In genomic region chr7:29452991-29453741, GRCm38 (mm10) we compare ENCODE assay signal across 8 mouse cellular contexts.
DNase-seq lines count a peak whose midpoint lies in the region; ATAC-seq lines count a peak whose summit lies in the region.

No protein-coding gene starts in this region.

- WGBS in hindbrain, embryonic 13.5 days = 8% methylated on average over 18 of the region's 18 CpGs
- WGBS in midbrain, embryonic 11.5 days = 23% methylated on average over 18 of the region's 18 CpGs
- WGBS in stomach, embryonic 14.5 days = 20% methylated on average over 18 of the region's 18 CpGs

- peak overlapping the region; percentile 25 for H3K4me2 ChIP-seq in hindbrain, embryonic 13.5 days
- H3K4me2 ChIP-seq in midbrain, embryonic 11.5 days = no peak overlapping the region; the same call in 1 of the 2 replicates
- H3K4me2 ChIP-seq in stomach, embryonic 14.5 days (replicated peaks; ENCODE audit: low read depth, low read length) = peak overlapping the region; percentile 29

- DNase-seq in NIH3T3 (ENCODE audit: low read depth) = peak; percentile 54
- peak; percentile 75 to 83 for DNase-seq in cerebellum, postnatal 10 days
- peak; percentile 53 for DNase-seq in frontal cortex, postnatal 10 days (ENCODE audit: low spot score in 2 of 2)
- DNase-seq in left cerebral cortex, postnatal 14 days (ENCODE audit: low spot score in 2 of 2) = peak; percentile 56 to 66
- DNase-seq in midbrain, embryonic 11.5 days (ENCODE audit: low spot score, missing footprints) = peak; percentile 93
- no peak for DNase-seq in urinary bladder, adult 2 months (ENCODE audit: low spot score)

- peak; percentile 74 for ATAC-seq in hindbrain, embryonic 13.5 days (ENCODE audit: low FRiP score)
- ATAC-seq in midbrain, embryonic 11.5 days (ENCODE audit: low FRiP score) = peak; percentile 65
- peak; percentile 66; the same call in 1 of the 2 replicates for ATAC-seq in stomach, embryonic 14.5 days (ENCODE audit: insufficient number of reproducible peaks, insufficient read depth, low FRiP score, low read depth)

- intact Hi-C loops in left cerebral cortex, postnatal 14 days (cut with DNase I) = no loop called here

- H3K9ac ChIP-seq in hindbrain, embryonic 13.5 days = peak overlapping the region; percentile 49
- peak overlapping the region; percentile 4; the same call in 1 of the 2 replicates for H3K9ac ChIP-seq in midbrain, embryonic 11.5 days (ENCODE audit: low read length)
- no peak overlapping the region for H3K9ac ChIP-seq in stomach, embryonic 14.5 days (replicated peaks; ENCODE audit: low read depth, low read length)

- no peaks in the 10 kb centered on the region for H3K9me3 ChIP-seq in hindbrain, embryonic 13.5 days
- H3K9me3 ChIP-seq in midbrain, embryonic 11.5 days (ENCODE audit: control insufficient read depth, low read length) = no peaks in the 10 kb centered on the region; the same call in 1 of the 2 replicates
- no peaks in the 10 kb centered on the region for H3K9me3 ChIP-seq in stomach, embryonic 14.5 days (ENCODE audit: control insufficient read depth, low read depth, low read length)

- H3K27ac ChIP-seq in hindbrain, embryonic 13.5 days = peak overlapping the region; percentile 75
- peak overlapping the region; percentile 30 for H3K27ac ChIP-seq in midbrain, embryonic 11.5 days (ENCODE audit: low read depth, low read length)
- H3K27ac ChIP-seq in stomach, embryonic 14.5 days (ENCODE audit: low read length) = peak overlapping the region; percentile 92

- H3K36me3 ChIP-seq in hindbrain, embryonic 13.5 days = no peaks in the 10 kb centered on the region
- H3K36me3 ChIP-seq in midbrain, embryonic 11.5 days (ENCODE audit: control insufficient read depth, insufficient read depth, low read length) = no peaks in the 10 kb centered on the region
- no peaks in the 10 kb centered on the region for H3K36me3 ChIP-seq in stomach, embryonic 14.5 days (ENCODE audit: control insufficient read depth, insufficient read depth, low read length)

- H3K4me3 ChIP-seq in hindbrain, embryonic 13.5 days = no peak overlapping the region
- H3K4me3 ChIP-seq in midbrain, embryonic 11.5 days (ENCODE audit: low read depth, low read length) = no peak overlapping the region
- H3K4me3 ChIP-seq in stomach, embryonic 14.5 days (ENCODE audit: low read depth, low read length) = no peak overlapping the region

- H3K4me1 ChIP-seq in hindbrain, embryonic 13.5 days (replicated peaks) = peaks cover 25% of the 10 kb centered on the region
- H3K4me1 ChIP-seq in midbrain, embryonic 11.5 days (ENCODE audit: control insufficient read depth, insufficient read depth, low read length) = peaks cover 19% of the 10 kb centered on the region
- peaks cover 23% of the 10 kb centered on the region for H3K4me1 ChIP-seq in stomach, embryonic 14.5 days (ENCODE audit: control insufficient read depth, insufficient read depth, low read length)

- peaks cover 17% of the 10 kb centered on the region; the same call in 1 of the 2 replicates for H3K27me3 ChIP-seq in hindbrain, embryonic 13.5 days
- H3K27me3 ChIP-seq in midbrain, embryonic 11.5 days (ENCODE audit: control insufficient read depth, insufficient read depth, low read length) = no peaks in the 10 kb centered on the region; the same call in 1 of the 2 replicates
- no peaks in the 10 kb centered on the region for H3K27me3 ChIP-seq in stomach, embryonic 14.5 days (ENCODE audit: control insufficient read depth, insufficient read depth, low read length)

Comparison
In these comparisons a context has a peak if more than half of its experiments do, and no peak if none do; other contexts are left out.
1. H3K27ac ChIP-seq: peak in every context shown above with its lines; median percentile 92 in stomach, embryonic 14.5 days; 75 in hindbrain, embryonic 13.5 days; 30 in midbrain, embryonic 11.5 days.